In the genomic region with DNA sequence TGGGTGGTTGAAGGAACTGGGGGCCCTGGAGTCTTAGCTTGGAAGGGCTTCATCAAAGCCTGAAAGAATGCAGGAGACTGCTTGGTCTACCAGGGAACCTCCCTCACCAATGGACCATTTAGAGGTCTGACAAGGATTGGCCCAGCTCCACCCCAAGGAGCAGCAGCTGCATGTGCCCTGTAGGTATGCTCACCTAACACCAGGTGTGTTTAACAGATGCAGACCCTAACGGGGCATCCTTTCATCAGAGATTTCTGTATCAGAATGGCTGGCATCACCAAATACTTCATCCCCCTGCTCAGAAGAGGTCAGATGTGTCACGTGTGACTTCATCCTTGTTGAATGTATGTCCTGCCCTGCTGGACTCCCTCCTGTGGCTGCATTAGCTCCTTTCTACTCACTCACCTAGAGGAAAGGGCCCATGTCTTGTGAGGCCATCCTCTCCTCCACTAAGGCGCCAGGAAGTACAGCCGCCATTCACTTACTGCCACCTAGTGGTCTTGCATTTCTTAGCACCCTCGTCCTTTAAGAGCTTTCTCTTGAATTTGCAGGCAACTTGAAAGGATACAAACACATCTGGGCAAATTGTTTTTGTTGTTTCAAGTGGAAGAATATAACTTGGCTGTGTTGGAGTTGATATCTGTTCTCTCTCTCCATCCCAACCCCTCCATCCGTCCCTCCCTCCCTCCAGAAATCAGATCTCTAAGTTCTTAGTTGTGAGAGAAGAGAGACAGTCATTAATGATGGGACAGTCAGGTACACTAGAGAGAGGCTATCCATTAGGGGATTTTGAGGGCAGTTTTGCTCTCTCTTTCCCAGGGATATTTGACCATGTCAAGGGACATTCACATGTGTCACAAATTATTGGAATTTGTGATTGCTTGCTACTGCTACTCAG, we compare ENCODE assay signal across 8 mouse cellular contexts.
DNase-seq lines count a peak whose midpoint lies in the region; ATAC-seq and TF ChIP-seq lines count a peak whose summit lies in the region.
"Had no signal": no experiment of that assay in that cellular context is flagged by ENCODE, and none has a peak within 500 bp of the region (broad histone marks: within the 10 kb centered on the region; RNA-seq: fewer than 3 reads in every experiment).

No protein-coding gene starts in this region.

- H3K36me3 ChIP-seq in ES-E14 (ENCODE audit: control insufficient read depth, insufficient read depth, low read length, poor library complexity, severe bottlenecking) = peaks cover 23% of the 10 kb centered on the region
- no peaks in the 10 kb centered on the region for H3K36me3 ChIP-seq in lung, postnatal 0 days (ENCODE audit: insufficient read depth, low read length)

- no peak overlapping the region for H3K4me2 ChIP-seq in lung, postnatal 0 days (replicated peaks; ENCODE audit: low read depth, low read length)

- H3K4me3 ChIP-seq in ES-E14 (ENCODE audit: insufficient read depth in 1 of 2, low read depth in 1 of 2, low read length in 2 of 2, poor library complexity in 1 of 2, severe bottlenecking in 1 of 2) = no peak overlapping the region
- no peak overlapping the region for H3K4me3 ChIP-seq in lung, postnatal 0 days (ENCODE audit: low read depth, low read length)

- ATAC-seq in lung, postnatal 0 days = peak; percentile 48; the same call in 1 of the 2 replicates

- WGBS in lung, postnatal 0 days = 29% methylated on average over 6 of the region's 6 CpGs

- peaks cover 2 to 3% of the 10 kb centered on the region in 2 experiments; a peak in 3 of 4 replicates for H3K4me1 ChIP-seq in ES-E14 (ENCODE audit: control insufficient read depth in 2 of 2, insufficient read depth in 2 of 2, low read length in 2 of 2, poor library complexity in 1 of 2)
- no peaks in the 10 kb centered on the region for H3K4me1 ChIP-seq in lung, postnatal 0 days (ENCODE audit: insufficient read depth, low read depth, low read length)

- H3K9me3 ChIP-seq in ES-E14 (ENCODE audit: control insufficient read depth, insufficient read depth, low read depth, low read length) = no peaks in the 10 kb centered on the region
- no peaks in the 10 kb centered on the region for H3K9me3 ChIP-seq in lung, postnatal 0 days (ENCODE audit: low read length)

- H3K9ac ChIP-seq in ES-E14 (ENCODE audit: insufficient read depth, low read depth, low read length, poor library complexity, severe bottlenecking) = no peak overlapping the region
- H3K9ac ChIP-seq in lung, postnatal 0 days (replicated peaks; ENCODE audit: low read depth) = no peak overlapping the region

- no peaks in the 10 kb centered on the region for H3K27me3 ChIP-seq in lung, postnatal 0 days (replicated peaks; ENCODE audit: insufficient read depth, low read length)

- DNase-seq in ES-E14 (ENCODE audit: low read depth, low spot score) = peak; percentile 79
- peak; percentile 75 for DNase-seq in adrenal gland, postnatal 14 days
- peak; percentile 56 for DNase-seq in embryo, embryonic 9.5 days (ENCODE audit: extremely low spot score)
- DNase-seq in heart, postnatal 10 days = peak; percentile 57 to 78
- DNase-seq in kidney, postnatal 36 days = peak; percentile 55 to 78
- DNase-seq in lung, postnatal 0 days (ENCODE audit: low spot score) = peak; percentile 73
- DNase-seq in right cerebral cortex, adult 18-20 months = peak; percentile 70

- no peak for TF ChIP-seq EP300 in lung, postnatal 0 days (IDR thresholded peaks at IDR 0.05)

- intact Hi-C loops in heart, postnatal 10 days (cut with DNase I) = loop anchor here (2.0 to 10.0 kb wide), 6 partner anchors 61 to 1362 kb away; no protein-coding TSS in a partner anchor

- TF ChIP-seq CTCF in lung, postnatal 0 days (IDR thresholded peaks at IDR 0.05) = peak; percentile 94

- H3K27ac ChIP-seq in ES-E14 (ENCODE audit: insufficient read depth, low read depth, low read length, poor library complexity, severe bottlenecking) = peak overlapping the region; percentile 57; the same call in 1 of the 2 replicates
- no peak overlapping the region for H3K27ac ChIP-seq in lung, postnatal 0 days (ENCODE audit: low read length)
- H3K27ac ChIP-seq: macrophage had no signal

- in situ Hi-C loops in ES-E14 (cut with MboI; ENCODE audit: low sequenced_read_pairs in 2 of 2, unreplicated experiment in 2 of 2) = no loop called here

TF ChIP-seq in ES-E14, 5 proteins besides CTCF, POLR2A, EP300 and RAD21:
- no peak for TF ChIP-seq MAFK (IDR thresholded peaks at IDR 0.05; ENCODE audit: insufficient read depth, low read depth, low read length)
- no peak for TF ChIP-seq HCFC1 (IDR thresholded peaks at IDR 0.05; ENCODE audit: borderline replicate concordance, insufficient read depth, low read length)
- no peak for TF ChIP-seq CHD2 (IDR thresholded peaks at IDR 0.05; ENCODE audit: low read depth, low read length)
- TF ChIP-seq ZC3H11A (IDR thresholded peaks at IDR 0.05; ENCODE audit: borderline replicate concordance, low read depth, low read length) = peak; percentile 54; the same call in 1 of the 2 replicates
- no peak for TF ChIP-seq ZNF384 (IDR thresholded peaks at IDR 0.05; ENCODE audit: low read depth, low read length)
